Mouse (Mus musculus) right cerebral cortex, adult 2 months (tissue): ENCODE results near the gene 1500009C09Rik.

ENCODE experiments used
- DNase-seq, 2 experiments: peaks; one replicate each; pipeline ENCODE4 v3.0.0; 2021 to 2022; ENCODE audit warnings: low spot score in 2 of 2

The 1500009C09Rik gene

DNA sequence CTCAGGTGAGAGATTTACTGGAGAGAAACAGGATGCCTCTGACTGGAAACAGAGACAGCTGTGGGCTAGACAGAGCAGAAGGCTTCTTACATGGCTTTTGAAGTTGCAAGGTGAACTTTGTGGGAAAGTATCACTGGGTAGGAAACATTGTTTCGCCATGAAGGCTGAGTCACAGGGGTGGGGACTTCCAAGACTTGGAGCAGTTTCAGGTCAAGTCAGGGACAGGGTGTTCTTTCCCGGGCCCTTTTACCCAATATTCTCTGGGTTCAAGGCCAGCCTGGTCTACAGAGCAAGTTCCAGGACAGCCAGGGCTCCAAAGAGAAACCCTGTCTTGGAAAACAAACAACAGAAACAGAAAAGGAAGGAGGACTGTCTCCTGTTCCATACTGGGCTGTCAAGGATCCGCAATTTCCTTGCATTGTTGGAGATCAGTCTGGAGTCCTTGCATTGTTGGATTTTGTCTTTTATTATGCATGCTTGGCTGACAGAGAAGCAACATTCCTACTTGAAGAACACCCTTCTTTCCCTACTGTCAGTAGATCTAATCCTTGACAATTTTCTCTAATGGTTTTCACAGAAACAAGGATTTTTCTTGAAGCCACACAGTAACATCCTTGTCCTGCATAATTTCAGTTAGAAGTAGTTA is 4.9 kb upstream of the 1500009C09Rik start:
- no peak for DNase-seq

DNA sequence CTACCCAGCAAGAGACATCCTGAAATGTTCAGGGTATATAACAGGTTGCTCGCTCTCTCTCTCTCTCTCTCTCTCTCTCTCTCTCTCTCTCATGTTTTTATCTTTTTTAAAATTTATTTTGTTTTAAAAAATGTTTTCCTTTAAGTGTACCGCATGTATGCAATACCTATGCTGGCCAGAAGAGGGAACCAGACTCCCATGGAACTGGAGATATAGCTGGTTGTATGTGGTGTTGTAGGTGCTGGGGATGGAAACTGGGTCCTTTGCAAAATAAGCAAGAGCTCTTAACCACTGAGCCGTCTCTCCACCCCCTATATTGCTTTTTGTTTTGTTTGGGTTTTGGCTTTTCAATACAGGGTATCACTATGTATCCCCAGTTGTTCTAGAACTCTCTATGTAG is 618 bp upstream of the 1500009C09Rik start:
- DNase-seq: no peak

DNA sequence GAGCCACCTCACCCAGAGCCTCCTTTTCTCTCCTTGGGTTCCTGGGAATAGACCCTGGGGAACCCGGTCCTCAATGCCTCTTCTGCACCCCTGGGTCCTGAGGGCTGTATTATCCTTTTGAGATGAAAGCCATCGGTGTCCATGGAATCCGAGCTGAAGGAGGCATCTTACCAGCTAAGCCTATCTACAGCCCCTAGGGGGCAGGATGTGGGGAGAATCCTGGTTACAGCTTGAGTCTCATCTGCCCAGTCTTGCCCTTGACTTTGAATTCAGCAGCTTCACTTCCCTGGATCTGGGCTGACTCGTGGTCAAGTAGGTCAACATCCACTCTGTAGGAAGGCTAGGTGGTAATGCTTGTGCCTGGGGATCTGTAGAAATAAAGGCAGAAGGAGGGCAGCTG is 3.1 kb downstream of the 1500009C09Rik start:
- DNase-seq: peak in 1 of 2 experiments; percentile 36

DNA sequence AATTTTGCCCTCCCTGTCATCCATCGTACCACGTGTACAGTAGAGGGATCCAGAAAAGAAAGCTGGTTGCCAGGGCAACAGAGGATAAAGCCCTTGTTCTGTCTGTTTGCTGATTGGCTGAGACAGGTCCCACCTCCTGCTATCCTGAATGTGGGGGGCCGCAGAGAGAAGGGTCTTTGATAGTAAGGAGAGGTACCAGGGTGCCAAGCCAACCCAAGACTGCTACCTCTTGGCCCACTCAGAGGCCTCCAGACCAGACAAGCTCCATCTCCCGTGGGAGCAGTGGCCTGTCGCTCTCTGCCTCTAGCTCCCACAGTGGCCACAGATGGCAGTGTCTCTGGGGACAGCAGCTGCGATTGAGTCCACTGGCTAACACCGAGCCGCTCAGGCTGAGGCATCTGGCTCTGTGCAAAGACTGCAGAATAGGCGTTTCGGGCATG is 3.8 kb downstream of the 1500009C09Rik start:
- peak; percentile 83 to 94 for DNase-seq

DNA sequence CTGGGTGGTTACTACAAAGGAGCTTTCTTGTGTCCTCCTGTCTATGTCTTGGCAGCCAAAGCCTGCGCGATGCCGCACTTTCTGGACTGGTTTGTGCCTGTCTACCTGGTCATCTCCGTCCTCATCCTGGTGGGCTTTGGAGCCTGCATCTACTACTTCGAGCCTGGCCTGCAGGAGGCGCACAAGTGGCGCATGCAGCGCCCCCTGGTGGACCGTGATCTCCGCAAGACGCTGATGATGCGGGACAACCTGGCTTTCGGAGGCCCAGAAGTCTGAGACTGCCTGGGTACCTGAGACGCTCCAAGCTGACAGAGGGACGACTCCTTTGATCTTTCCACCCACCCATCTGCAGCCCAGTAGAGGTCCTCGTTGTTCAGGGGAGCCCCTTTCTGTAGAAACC is 7.3 kb downstream of the 1500009C09Rik start:
- DNase-seq: peak; percentile 75 to 79

DNA sequence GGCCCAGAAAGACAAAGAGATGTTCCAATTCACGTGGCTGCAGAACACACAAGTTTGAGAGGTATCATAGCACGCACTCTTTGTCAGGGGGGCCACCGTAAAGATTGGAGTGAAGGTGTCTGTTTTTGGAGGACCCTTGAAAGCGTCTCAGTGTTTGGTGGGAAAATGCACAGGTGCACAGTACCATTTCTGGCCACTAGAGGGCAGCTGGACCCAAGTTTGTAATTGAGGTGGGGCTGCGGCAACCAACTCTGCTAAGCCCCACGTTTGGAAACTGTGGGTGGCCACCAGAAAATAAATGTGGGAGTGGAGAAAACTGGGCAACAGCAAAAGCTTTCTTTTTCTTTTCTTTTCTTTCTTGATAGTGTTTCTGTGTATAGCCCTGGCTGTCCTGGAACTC is 14.2 kb downstream of the 1500009C09Rik start:
- DNase-seq: peak; percentile 83 to 84

DNA sequence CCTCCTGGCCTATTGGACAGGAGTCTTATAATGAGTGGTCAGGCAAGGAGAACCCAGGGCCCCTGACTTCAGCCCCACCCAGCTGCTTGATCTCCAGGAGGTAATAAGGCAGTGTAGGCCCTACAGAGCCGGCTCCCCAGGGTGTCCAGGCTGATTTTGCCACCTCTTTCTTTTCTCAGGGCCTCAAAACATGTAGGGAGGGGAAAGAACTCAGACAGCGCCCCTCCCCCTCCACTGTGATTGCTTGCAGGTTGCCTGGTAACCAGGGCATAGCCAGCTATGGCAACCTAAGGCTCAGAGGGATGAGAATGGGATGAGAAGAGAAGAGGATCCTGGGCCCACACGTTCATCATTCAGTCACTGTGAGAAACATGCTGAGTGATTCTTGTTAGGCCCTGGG is 16.0 kb downstream of the 1500009C09Rik start:
- DNase-seq: peak; percentile 55 to 57

DNA sequence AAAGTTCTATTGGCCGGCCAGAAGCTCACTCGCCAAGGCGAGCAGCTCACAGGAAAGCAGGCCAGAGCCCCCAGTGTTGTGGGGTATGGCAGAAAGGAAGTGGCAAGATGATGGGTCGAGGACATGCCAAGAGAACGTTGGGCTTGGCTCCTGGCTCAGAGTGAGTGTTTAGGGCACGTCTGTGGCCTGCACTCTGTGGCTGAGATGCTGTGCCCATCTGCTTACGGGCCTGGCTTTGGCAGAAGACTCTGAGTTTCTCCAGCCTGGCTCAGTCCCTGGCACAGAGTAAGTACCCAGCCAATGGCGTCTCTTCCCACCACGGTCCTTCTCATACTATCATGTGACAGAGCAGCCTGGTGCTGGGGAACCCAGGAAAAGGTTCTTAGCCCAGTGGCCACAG is 16.6 kb downstream of the 1500009C09Rik start:
- no peak for DNase-seq

DNA sequence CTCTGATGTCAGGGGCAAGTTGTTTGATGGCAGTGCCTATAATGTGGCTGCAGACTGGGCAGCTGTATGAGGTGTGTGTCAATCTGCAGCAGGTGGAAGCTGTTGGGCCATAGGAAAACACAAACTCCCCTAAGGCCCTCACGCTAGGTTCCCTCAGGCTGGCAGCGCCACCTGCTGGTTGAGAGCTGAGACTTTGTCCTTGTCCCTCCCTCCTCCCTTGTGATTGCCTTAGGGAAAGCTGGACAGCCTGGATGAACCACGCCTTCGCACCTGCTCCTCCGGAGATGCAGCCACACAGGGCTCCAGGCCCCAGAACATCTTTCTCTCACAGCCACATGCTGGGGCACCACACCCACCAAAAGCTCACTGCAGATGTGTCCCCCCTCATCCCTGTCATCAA is 19.0 kb downstream of the 1500009C09Rik start:
- peak; percentile 59 to 81 for DNase-seq

DNA sequence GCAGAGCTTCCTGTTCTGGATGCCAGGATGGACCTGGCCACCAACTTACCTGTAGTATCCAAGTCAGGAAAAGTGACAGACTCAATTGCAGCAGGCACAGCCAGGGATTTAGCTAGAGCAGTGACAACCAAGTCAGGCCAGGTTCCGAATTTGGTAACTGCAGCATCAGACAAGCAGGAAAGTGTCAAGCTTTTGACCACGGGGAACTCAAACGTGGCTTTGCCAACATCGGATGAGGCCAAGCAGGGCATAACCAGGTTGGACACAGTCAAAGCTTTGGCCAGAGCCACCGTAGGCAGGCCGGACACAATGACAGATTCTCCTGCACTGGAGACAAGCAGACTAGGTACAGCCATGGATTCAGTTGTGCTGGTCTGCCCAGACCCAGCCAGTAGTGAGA is 20.1 kb downstream of the 1500009C09Rik start:
- DNase-seq: no peak

DNA sequence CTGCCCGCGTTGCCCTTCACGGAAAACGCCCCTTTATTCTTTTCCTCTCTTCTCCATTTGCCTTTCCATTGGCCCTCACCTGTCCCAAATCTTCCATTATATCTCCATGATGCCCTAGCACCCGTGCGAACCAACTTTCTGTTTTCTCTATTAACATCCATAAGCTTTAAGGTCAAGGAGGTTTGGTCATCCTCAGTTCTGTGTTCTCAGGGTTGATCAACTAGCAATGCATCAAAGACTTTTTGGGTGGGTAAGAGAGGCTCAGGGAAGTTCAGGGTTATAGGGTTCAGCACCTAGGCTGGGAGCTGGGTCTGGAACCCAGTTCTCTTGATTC is 22.4 kb downstream of the 1500009C09Rik start, which contains the start of gene Sept3:
Sept3 (plus strand) TSS at position 301 of the 334 bp plus-strand sequence.
- DNase-seq: no peak

DNA sequence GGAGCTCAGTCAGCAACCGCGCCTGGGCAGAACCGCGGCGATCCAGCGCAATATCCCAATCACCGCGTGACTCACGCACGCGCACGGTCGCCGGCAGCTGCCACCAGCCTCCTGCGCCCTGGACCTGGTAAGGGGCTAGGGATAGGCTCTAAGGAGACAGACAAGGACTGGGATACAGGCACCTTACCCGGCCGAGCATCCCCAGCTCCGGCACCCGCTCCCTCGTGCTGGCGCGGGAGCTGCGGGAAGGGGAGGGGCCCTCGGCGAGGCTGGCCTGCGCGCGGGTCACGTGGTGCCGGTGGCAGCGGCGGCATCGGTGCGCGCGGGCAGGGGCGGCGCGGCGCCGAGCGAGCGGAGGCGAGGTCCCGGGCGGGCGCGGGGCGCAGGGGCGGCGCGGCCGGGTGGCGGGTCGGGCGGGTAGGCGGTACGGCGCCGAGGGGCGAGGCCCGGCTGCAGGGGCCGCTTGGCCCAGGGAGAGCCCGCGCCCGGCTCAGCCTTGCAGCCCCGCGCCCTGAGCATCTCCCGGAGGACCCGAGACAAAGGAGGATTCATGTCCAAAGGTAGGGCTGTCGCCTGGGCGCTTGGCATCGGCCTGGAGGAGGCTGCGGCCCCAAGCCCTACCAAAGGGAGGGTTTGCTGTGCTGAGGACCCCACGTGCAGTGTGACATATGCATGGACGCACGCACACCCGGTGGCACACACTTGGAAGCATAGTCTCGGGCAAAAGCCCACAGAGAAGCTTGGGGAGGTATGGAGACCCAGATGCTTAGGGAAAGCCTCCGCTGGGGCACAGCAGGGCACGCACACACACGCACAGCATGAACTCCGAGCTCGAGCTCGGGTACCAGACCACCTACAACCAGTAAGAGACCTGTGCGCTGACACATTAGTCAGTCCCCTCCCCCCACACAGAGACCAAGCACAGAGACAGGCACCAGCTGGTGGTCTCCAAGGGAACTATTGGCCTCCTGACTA is 23.0 kb downstream of the 1500009C09Rik start:
- DNase-seq: peak; percentile 76 to 80

DNA sequence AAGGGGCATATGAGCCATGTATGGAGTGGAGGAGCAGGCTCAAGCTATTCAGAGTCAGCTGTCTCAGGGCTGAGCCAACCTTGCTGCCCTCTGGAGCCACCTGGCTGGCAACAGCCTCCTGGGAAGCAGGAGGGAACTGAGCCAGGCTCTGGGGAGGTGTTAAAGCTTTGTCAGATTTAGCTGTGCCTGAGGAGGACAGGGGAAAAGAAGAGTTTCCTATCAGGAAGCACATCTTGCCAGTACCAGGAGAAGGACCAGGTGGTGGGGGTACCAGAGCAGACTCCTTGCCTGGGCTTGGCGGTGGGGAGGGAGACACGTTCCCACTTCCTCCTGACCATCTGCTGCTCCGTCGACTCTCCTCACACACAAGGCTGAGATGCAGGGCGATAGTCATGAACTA is 25.4 kb downstream of the 1500009C09Rik start:
- peak; percentile 59 to 61 for DNase-seq

DNA sequence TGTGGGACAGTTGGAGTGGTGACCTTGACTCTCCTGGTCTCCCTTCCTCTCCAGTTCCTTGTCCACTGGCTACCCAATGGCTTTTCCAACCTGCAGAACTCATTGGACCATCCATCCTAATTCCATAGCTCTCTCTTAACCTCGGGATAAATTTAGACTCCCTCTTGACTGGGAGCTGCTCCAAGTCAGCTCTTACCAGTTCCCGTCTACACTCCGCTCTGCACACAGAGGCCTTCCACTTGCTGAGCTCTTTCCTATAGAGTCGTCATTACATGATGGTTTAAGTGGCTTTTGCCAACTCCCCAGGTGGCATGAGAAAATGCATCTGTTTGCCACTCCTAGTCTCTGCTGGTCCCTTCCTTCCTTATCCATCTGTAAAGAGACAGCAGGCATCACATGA is 28.4 kb downstream of the 1500009C09Rik start:
- DNase-seq: no peak

DNA sequence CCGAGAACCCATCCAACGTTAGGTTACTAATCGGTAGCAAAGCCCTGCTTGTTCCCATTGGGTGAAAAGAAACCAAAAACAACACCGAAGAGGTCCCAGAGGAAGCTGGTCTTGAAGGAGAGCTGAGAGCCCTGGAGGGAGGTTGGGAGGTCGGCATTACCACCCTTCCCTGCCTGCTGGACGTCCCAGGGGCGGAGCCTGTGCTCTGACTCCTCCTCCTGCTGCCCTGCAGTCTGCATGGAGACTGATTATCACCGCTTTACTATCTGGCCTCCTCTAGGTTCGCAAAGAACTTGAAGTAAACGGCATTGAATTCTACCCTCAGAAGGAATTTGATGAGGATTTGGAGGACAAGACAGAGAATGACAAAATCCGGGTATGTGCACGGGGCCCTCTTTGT is 34.0 kb downstream of the 1500009C09Rik start:
- DNase-seq: no peak

DNA sequence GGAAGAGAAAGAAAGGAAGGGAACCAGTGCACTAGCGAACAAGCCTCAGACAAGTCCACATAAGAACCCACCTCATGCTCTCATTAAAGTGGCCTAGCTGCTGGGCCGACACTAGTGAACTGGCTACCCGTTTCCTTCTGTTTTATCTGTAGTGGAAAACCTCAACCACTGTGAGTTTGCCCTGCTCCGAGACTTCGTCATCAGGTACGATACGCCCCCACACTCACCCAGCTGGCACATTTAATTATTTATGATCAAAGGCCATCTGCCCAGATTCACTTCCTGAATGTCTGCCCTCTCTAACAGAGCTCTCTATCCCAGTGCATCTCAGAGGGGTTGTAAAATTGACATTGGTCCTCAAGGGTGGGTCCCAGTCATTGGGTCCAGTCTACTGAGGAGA is 38.1 kb downstream of the 1500009C09Rik start:
- DNase-seq: no peak

DNA sequence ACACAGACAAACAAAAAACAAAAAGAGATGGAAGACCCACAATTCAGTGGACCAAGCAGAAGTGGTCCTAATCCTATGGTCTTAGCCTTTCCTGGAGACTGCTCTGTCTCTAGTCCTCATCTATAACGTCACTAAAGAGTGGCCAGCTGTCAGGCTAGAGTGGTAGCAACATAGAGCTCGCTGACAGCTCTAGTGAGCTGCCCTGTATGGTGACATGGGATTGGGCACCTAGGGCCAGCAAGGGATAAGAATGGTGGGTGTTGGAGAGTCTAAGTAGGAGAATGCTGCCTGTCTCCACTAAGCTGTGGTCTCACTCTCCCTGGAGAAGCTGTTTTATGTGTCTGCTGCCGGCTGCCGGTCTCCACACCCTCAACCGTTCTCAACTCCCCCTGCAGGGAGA is 40.7 kb downstream of the 1500009C09Rik start:
- DNase-seq: no peak

DNA sequence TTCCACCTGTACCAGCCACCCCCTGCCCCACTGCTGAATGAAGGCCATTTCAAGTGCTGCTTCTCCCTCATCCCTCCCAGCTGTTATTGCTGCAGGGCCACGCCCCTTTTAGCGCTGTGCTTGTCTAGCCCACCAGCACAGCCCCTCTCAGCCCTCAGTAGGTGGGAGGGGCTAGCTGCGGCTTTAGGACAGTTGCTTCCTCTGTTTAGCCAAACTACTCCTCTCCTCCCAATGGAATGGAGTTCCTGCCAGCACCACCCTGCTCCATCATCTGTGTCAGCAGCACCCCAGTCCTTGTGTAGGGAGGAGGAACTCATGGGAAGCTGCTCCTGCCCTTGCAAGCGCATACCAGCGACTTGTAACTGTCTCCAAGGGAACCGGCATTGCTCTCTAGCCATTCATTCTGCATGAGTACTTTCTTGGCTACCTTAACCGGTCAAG is 41.1 kb downstream of the 1500009C09Rik start:
- DNase-seq: peak in 1 of 2 experiments; percentile 26

DNA sequence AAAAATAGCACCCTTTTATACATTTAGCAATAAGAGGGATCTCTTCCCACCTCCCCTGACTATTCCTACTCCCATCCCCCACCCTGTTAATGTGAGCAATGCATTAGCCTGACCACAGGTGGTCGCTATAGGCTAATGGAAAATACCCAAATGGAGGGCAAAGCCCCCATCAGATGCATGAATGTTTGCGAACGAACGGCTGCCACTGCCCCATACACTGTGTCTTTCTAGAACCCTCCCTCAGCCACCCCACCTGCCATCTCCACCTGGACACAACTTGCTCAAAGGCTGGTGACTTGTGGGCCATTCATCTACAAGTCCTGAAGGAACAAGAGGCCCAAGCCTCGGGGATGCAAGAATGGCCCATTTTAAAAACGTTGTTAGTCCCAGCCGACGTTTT is 41.9 kb downstream of the 1500009C09Rik start:
- peak in 1 of 2 experiments; percentile 24 for DNase-seq

DNA sequence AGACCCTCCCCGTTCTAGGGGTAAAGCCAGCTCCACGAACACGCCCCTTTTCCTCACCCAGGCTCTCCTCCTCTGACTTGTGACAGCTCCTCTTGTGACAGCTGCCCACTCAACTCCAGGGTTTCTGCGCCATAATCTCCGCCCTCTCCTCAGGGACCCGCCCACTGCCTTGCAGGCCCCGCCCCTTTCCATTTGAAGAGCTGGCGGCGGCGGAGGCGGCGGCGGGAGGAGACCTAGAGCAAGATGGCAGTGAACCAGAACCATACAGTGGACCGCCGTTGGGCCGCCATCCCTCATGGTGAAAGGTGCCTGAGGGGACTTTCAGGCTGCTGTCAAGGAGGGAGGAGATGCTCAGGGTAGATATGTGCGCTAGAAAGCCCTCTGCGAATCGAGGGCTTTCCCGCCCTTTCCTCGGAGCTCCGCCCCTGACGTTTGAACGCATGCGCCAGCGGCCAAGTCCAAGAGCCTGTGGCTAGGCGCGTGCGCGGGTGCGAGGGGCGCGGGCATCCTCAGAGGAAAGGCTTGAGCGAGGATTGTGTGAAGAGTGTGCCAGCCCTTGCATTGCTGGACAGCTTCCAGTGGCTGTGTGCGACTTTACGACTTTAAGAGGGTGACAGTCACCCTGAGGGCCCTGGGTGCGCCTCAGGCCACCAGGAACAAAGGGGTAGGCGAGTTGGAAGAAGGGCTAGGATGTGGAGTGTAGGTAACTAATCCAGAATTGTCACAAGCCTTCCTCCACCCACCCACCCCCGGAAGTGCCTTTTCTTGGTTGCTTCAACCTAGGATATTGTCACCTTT is 46.8 kb downstream of the 1500009C09Rik start, which contains the start of gene Wbp2nl:
Wbp2nl (plus strand) TSS at position 191 of the 798 bp plus-strand sequence.
- DNase-seq: no peak

DNA sequence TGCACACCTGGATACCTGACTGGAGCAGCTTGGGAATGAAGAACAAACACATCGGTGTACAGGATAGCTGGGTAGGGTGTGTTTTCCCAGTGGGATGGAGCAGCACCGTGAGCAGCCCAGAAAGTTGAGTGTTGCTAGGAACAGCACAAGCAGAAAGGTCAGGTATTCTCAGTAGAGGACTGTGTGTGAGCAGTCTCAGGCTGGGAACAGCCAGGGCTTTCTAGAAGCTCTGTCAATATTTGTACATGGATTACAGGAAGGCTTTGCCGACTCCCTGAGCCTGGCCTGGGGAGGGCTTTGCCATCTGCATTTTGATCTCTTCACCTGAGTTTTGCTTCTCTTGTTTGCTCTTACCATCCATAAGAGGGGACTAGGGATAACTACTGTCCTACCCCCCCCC is 54.9 kb downstream of the 1500009C09Rik start:
- DNase-seq: no peak

DNA sequence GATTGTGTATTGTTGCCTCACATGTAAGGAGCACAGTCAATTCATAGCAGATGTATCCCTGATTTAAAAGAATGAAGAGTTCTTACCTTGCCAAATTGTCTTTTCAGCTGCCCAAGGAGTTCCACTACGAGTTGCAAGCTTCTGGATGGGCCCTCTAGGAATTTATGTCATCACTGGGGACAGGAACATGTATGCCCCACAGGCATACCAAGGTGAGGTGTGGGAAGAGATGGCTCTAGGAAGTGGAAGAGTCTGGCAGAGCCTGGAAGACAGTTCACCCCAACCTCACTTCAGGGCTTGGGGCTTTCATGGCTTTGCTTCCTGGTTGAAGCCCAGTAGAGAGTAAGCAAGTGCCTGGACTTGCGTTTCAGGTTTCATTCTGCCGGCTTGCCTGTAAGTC is 56.2 kb downstream of the 1500009C09Rik start:
- DNase-seq: no peak
